Mouse (Mus musculus) testis, postnatal 14 days (tissue): ENCODE results near the gene Dram1.
"Not testable (repeated sequence)": the region's sequence is repeated elsewhere in the genome, so short reads cannot be mapped to it uniquely, and the experiment has no call there.

Source experiments
- DNase-seq: peaks from one replicate; pipeline ENCODE4 v3.0.0; 2021; ENCODE audit warnings: low spot score

Dram1 gene

GRCm38 (mm10) chr10:88385758-88386157 lies 6.9 kb upstream of the Dram1 start:
- no peak for DNase-seq

- no peak for DNase-seq
These were observed 6.4 kb upstream of the Dram1 start for GRCm38 (mm10) chr10:88385290-88385689.

- no peak for DNase-seq
These were observed 5.2 kb upstream of the Dram1 start for GRCm38 (mm10) chr10:88384081-88384480.

DNA sequence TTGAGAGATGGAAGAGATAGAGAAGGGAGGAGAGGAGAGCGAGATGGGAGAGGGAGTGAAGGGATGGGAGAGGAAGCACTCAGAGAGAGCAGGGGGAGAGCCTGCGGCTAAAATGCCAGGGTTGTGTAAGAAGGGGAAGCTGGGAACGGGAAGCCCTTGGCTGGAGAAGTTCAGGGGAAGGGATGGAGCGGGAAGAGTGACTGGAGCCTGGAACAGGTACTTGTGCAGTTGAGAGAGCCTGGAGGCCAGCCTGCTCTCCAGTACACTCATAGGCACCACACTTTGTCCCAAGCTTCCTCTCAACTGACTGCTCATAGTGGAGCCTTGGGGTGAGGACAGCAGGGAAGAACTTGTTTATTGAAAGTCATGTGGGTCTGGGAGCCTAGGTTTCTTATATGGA lies 4.6 kb upstream of the Dram1 start:
- no peak for DNase-seq

- DNase-seq, result no peak
These were observed 3.1 kb upstream of the Dram1 start for GRCm38 (mm10) chr10:88382009-88382408.

- no peak for DNase-seq
These were observed 2.4 kb upstream of the Dram1 start for GRCm38 (mm10) chr10:88381286-88381685.

DNA sequence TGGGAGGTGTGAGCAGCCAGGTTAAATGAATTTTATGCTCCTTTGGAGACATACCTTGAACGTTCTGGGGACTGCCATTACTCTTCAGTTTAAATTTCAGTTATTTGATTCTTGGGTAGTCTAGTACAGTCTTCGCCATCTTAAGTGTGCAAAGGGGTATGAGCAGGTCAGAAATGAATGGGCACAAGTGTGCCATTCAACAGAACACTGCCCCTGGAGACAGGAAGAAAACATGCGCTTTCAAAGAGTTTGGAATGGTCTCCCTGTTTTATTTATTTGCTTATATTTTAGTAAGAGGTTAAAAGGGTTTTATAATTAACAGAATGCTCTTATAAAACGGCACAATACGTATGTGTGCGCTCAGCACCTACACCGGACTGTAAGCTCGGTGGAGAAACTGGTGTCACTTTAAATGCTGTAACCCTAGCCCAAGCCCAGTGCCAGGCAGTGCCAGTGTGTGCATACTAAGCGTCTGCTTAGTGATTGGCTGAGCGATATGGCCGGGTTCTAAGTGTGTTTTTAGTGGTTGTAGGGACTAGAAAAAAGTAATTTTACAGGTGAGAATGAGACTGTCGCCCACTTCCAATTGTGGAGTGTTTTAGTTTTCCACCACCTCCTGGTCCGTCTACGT lies 1.7 kb upstream of the Dram1 start:
- DNase-seq, result no peak

DNA sequence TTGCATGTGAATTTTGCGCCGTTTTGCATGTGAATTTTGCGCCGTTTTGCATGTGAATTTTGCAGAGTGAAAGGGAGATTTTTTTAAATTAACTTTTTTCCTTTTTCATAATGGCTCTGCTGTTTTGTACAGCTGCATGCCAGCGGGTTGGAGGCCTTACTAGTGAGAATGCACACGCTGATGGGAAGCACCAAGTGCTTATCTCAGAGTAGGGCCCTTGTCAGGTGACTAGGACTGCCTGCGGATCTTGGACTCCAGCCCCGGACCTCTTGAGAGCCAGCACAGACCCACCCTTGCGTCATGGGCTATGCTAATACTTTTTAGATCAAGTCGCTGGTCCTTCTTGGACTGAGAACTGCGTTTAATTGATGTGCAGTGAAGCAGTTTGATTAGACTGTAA lies 1.1 kb upstream of the Dram1 start:
- DNase-seq, result peak; percentile 40

GRCm38 (mm10) chr10:88377666-88378065 lies 1.2 kb downstream of the Dram1 start:
- peak; percentile 83 for DNase-seq

DNA sequence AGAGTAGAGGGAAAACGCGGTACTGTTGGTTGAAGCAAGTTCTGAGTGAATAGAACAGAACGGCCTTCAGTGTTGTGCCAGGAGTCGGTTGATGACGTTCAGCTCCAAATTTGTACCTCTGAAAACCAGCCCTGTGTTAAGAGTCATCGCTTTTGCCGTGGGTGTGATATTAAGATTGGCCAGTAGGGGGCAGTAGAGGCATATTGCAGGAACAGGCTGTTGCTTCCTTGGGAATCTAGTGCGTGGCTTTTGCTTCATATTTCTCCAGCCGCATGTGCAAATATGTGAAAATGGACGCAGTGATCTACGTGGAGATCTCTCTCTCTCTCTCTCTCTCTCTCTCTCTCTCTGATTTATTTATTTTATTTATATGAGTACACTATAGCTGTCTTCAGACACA lies 2.1 kb downstream of the Dram1 start:
- peak; percentile 87 for DNase-seq

- DNase-seq, result no peak
These were observed 3.9 kb downstream of the Dram1 start for GRCm38 (mm10) chr10:88374984-88375383.

- not testable (repeated sequence) for DNase-seq
These were observed 5.9 kb downstream of the Dram1 start for GRCm38 (mm10) chr10:88372945-88373344.

DNA sequence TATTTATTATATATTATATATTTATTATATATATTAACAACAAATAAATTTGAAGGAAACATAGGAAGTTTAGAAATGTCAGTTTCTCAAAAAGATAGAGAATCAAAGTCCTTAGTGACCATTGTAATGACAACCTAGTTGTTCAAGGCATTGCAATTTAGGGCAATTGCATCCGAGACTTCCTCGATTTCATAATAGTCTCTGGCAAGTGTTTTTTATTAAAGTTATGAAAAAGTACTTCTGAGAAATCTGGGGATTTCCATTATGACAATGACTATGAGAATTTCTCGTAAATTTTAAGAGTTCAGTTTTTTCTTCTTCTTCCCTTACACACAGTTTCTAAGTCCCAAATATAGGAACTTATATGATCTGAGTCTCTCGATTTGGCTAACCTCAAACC lies 6.4 kb downstream of the Dram1 start:
- DNase-seq, result no peak

- peak; percentile 61 for DNase-seq
These were observed 7.1 kb downstream of the Dram1 start for GRCm38 (mm10) chr10:88371793-88372192.

- DNase-seq, result no peak
These were observed 9.6 kb downstream of the Dram1 start for GRCm38 (mm10) chr10:88369233-88369632.

GRCm38 (mm10) chr10:88364221-88364620 lies 14.7 kb downstream of the Dram1 start:
- DNase-seq, result no peak

- DNase-seq, result no peak
These were observed 16.7 kb downstream of the Dram1 start for GRCm38 (mm10) chr10:88362218-88362617.

DNA sequence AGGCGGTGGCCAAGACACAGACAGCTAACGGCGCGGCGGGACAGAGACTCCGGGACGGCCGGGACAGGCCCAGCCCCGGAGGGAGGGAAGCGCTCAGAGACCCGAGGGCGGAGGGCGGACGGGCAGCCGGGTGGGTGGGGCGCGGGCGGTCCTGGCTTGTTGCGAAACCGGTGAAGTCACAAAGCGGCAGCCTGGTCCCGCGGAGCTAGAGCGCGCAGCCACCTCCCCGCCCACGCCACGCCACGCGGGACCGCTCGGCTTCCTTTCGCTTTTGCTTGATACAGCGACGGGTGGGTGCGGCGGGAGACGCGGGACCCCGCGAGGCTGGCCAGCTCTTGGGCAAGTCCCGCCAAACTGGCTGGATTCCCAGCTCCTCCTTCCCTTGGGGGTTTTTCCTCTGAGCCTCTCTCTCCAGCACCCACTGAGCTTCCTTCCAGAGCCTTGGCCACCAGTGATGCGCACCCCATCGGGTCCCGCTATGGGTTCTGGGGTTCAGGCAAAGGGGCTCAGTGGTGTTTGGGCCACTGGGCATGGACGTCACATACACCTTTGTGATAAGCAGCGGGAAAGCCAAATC lies 21.8 kb downstream of the Dram1 start:
- peak; percentile 50 for DNase-seq

DNA sequence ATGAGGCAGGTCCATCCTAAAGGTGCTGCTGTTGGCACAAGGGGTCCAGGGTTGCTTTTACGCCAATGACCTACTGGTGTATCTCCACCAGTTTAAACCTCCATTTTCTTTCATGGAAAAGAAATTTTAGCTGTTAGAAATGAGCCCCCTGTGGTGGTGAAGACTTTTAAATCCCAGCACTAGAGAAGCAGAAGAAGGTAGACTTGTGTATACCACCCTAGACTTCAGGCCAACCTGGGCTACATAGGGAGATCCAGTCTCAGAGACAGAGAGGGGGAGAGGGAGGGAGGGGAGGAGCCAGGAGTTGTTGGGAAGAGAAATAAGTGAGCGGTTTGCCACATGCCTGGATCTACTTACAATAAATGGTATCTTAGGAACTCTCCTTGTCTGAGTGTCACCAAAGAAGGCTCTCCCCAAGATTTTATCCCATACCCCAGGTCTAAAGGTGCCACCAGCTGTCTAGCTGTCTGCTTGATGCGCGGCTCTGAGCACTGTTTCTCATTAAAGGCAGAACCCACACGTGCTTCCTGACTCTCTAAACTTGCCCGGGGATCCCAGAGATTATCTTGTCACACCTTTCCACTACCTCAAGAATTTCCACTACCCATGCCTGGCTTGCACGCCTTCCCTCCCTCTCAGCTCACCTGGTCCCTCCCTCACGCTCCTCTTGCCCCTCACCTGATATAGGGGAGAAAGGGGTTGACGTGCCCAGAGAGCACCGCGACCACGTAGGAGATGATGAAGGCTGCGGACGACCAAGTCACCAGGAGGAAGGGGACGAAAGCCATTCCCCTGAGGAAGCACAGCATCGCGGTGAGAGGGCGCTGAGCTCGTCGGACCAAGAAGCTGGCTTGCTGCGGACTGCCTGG lies 22.5 kb downstream of the Dram1 start:
- DNase-seq, result no peak

GRCm38 (mm10) chr10:88354599-88354998 lies 24.3 kb downstream of the Dram1 start:
- DNase-seq, result no peak

- DNase-seq, result no peak
These were observed 26.3 kb downstream of the Dram1 start for GRCm38 (mm10) chr10:88352549-88352948.

- DNase-seq, result no peak
These were observed 27.3 kb downstream of the Dram1 start for GRCm38 (mm10) chr10:88351411-88352103.

DNA sequence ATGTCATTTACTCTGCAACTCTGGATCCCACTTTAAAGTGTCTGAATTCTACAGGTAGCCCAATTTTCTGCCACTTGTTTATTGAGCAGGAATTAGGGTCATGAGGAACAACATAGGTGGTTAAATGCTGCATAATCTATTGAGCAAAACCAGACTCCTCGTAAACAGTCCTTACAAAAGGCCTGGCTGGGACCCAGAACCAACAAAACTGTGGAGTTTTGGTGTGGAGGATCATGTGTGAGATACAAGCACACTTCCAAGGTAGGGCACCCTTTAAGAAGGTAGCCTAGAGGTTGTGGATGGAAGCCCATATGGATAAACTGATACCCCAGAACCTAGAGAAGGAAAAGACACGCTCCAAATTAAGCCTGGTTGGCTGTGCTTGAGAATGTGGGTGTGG lies 28.2 kb downstream of the Dram1 start:
- no peak for DNase-seq
